Mouse (Mus musculus) layer of hippocampus, adult 9-11 months (tissue): ENCODE data around the gene Cpsf6.

ENCODE experiments used
- DNase-seq: peaks from one replicate; pipeline ENCODE4 v3.0.0; 2022

The Cpsf6 gene

DNA sequence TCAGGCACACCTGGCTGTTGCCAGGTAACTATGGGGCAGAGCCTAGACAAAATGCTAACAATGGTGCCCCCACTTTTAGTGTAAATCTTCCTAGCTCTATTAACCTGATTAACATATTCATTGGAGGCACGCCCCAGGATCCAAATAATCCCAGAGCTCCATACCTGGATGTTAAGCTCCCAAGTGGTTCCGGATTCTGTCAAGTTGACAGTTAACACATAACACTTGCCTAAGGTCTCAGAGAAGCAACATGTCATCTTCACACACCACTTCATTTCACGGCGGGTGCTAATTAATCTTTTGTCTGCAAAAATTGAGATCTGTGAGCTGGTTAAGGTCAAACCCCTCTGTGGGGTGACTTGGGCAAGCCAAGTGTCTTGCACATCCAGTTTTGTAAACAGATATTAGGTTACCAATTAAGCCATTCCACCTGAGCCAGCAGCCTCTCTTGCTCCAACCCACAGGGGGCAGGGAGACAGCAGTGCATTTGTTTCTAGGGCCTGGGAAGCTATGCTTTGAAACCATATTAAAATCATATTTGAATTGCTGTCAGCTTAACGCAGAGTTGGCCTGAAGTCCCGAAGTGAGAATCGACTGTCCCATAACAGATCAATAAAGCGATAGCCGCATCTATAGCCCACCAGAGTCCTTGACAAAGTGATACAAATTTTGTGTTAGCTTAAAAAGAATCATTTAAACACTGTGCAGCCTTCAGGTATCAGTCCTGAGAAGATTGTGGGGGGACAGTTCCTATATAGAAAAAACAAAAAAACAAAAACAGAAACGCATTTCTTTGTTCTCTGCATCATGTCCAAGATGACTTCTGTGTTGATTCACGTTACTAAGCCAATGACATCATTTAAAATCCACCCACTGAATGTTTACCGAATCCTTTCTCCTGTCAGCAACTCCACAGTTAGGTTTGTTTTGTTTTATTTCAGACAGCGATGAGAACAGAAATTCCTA, 34.0 kb upstream of the Cpsf6 start:
- no peak for DNase-seq

DNA sequence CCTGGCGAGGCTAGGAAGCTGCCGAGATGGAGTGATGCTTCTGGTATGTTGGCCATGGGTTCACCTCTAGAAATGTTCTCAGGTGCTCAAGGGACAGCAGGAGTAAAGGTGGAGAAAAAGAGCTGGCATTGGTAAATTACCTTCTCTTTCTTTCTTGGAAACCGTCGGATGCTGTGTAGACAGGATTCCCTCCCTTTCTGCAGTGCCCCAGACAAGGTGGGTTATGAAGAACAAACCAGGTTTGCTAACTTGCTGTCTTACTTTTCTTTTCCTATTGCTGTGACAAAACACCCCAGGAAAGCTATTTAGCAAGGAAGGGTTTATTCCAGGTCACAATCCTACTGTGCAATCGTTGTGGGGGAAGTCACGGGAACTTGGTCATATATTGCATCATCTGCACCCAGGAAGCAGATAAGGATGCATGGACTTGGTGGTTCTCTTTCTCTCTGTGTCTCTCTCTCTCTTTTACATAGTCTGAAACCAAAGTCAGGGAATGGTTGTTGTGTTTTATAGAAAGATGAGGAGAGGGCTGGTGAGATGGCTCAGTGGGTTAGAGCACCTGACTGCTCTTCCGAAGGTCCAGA, 32.8 kb upstream of the Cpsf6 start:
- DNase-seq = no peak

DNA sequence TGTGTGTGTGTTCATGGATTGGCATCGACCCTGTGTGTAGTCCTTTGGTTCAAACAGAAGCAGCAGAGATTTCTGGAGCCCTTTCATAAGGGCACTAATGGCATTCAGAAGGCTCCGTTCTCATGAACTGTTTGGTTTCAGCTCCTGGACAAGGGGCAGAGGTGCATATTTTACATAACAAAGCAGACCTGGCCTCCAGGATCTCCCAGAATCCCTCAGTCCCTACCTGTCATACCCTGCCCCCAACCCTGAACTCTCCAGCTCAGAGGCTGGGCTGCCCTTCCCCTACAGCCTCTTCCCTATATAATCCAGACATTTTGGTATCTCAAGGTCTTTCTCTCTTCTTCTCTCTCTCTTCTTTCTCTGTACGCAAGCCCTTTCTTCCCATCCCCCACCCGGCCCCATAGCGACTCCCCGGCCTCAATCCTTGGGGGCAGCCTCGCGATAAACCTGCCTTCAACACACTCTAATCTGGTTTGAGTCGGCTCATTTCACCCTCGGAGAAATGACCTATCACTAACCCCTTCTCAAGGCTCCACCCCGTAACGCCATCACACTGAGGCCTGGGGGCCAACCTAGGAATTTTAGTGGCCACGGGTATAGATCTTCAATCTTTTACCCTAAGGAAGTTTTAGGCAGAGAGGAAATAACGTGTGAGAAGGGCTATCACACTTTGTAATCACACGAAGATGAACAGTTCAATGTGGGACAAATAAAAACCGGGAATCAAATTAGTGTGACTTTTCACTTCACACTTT, 32.1 kb upstream of the Cpsf6 start:
- DNase-seq = no peak

DNA sequence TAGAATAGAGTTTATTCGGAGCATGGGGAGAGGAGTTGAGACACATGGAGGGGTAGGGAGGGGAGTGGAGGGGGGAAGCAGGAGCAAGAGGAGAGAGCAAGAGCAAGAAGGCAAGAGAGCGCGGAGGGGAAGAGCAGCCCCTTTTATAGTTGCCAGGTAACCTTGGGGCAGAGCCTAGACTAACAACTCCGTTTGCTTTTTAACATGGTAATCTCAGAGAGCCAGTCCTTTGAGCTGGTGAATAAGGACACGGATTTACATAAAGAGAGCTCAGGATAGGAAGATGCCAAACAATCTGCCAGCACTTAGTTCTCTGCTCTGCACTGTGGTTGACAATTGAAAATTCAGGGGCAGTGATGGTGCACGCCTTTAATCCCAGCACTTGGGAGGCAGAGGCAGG, 31.3 kb upstream of the Cpsf6 start:
- DNase-seq = no peak

DNA sequence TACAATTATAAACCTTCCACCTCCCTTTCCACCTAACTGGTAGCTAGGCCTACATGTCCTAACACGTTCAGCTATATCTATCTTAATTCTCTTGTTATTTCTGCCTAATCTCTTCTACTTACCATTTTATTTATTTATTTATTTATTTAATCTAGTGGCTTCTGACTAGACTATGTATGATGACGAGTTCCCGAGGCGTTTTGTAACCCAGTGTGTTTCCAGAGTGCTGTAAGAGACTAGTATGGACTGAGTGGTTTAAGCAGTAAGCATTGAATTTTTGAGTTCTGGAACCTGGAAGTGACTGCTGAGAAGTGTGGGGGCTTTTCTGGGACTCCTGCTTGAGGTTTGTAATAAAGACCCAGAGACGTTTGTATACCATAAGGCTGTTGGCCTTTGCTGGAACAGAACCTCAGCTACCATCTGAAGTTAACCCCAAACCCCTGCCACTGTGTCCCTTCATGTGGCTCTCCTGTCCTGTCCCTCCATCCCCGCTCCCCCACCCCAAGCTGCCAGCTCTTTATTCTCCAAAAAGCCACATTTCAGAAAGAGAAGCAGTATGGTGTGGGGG, 30.8 kb upstream of the Cpsf6 start:
- DNase-seq = no peak

DNA sequence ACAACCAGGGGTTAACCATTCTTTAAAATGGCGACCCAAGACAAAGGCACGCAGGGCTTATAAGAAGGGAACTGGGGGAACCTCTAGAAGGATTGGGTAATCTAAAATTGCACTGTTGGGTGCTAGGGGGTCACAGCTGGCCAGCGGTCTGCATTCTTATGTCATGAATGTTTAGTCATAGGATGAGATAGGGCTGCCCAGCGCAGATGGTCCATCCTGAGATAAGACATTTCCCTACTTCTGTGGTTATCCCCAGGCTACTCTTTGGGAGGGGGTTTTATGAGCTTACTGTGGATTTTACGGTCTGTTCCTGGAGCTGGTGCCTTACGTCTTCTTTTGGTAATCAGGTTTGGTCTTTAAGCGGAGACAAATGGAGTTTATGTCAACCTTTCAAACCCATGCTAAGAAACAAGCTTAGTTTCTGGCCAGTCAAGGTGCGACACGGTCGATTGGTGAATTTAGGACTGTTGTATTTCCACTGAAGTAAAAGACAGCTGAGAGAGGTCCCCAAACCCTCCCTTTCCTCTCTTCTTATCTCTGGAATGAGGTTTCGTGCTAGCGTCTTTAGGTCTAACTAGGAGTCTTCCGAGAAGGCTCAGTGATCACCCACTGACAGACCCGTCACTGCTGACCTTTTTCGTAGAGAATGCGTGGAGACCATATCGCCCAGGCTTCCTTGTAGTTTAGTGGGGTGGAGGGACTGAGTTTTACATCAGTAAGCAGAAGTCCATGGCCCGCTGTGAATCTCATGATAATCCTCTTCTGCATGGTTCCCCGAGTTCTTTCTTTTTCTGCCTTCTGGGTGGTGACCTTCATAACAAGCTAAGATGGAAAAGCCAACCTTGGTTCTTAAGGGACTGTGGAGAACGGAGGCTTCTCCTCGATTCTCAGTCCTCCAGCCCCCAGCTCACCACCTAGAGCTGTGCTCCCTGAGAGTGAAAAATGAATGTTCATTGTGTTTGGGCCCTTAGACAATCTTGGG, 29.8 kb upstream of the Cpsf6 start:
- no peak for DNase-seq

DNA sequence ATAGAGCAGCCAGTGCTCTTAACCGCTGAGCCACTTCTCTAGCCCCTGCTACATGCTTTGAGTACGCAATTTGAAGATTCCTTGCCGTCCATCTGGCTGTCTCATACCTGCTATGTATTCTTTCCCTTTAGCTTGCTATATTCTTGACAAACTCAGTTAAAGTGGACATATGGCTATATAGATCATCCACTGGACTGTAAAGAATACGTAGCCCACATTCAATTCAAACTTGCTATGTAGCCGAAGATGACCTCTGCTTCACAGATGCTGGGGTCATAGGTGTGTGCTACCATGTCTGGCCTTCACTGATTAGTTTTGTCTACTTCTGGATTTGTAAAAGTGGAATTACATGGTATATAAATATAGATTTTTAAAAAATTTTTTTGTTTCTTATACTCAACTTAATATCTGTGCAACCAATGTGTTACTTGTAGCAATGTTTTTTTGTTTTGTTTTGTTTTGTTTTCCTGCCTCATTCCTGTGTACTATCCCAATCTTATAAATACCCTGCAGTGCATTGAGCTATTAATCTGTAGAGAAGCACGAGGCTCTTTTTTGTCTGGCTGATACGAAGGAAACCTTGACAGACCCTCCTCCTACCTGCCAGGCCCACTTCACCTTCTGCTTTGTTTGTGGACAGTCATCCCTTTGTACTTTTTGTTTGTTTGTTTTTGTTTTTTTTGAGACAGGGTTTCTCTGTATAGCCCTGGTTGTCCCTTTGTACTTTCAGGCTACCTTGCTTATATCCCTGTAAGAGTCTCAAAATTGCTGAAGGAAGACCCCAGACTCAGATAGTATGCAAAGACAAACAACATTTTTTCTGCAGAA, 28.9 kb upstream of the Cpsf6 start:
- DNase-seq = no peak

DNA sequence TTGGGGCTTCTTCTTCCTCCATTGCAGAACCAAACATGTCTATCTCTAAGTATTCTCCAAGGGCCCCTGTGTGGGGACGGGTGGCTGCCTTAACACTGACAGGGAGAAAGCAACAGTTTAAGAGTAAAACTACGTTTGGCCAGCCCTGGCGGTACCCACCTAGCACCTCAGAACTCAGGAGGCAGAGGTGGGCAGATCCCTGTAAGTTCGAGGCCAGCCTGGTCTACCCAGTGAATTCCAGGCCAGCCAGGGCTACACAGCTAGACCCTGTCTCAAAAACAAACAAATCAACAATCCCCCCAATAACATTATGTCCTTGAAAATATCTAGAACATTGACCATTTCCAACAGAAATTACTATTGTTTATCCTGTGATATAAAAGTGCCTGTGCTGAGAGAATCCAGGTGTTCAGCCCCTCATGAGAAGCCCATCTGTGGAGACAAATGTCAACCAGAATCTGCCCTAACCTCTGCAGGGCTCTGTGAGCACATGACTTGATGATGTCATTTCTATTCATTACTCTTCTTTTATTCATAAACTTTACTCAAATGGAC, 28.0 kb upstream of the Cpsf6 start:
- DNase-seq = no peak

DNA sequence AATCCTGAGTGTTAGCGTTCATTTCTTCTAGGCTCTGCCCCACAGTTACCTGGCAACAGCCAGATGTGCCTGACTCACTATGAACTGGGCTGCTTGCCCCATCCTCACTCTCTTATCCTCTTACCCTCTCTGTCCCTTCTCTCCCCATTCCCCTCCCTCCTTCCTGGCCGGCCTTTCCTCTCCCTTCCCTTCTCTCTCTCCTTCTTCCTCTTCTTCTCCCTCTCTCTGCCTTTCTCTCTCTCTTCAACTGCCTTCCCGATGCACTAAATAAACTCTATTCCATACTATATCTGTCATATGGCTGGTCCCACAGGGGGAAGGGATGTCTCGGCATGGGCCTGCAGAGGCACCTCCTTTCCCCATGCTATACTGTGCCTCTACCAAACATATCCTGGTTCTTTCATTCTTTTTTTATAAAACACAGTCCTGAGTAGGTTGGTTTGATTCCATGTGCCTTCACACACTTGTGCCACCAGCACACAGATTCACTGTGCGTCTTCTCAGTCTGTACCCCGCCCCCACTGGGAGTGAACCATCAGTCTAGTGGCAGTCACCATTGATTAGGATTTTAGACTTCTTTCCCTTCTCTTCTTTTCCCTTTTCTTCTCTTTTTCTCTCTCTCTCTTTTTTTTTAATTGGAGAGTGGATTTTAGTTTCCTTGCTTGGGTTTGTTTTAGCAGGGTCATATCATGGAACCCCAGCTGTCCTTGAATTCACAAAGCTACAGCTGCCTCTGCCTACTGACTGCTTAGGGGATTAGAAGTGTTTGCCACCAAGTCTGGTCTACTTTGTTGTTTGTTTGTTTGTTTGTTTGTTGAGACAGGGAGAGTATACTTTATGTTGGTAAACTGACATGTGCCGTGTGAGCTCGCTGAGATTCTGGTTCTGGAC, 27.3 kb upstream of the Cpsf6 start:
- DNase-seq = no peak

DNA sequence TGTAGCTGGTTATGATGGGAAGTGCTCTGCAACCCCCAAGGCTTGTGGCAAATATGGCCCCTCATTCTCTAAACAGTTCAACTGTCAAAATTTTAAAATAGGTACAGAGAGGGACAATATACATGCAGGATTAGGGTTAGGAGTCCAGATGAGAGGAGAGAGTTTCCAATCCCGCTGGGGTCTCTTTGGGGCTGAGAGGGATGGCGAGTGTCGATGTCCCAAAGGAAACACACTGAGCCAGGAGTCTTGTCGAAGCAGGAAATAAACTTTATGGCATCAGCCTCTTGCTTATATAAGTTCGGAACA, 26.4 kb upstream of the Cpsf6 start:
- no peak for DNase-seq

DNA sequence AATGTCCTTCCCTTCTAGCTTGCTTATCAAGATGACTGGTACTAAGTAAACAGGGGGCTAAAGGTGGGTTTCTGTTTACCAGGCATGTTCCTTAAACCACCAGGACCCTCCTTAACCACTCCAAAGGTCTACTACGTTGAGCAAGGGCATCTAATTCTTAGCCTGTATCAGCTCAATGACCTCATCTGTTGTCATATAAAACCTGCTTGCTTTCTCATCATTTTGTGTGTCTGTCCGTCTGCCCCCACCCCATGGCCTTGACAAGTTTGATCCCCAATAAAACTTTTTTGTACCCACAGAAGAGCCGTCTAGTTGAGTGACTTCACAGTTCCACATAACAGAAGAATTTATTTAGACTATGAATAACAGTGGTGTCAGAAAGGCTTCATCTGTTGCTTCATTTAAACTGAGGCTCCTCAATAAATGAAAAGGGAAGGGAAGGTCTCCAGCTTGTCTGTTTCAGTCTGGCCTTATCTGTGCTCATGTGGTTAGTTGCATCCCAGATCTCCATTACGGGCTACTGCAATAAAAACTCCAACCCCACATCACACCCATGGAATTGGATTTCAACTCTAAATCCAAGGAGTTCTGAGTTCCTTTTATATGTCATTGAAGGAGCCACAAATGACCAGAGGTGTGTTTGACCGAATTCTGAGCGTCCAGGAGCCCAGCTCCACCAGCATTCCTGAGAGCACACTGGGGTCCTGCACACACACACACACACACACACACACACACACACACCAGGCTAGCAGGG, 25.9 kb upstream of the Cpsf6 start:
- DNase-seq = no peak

DNA sequence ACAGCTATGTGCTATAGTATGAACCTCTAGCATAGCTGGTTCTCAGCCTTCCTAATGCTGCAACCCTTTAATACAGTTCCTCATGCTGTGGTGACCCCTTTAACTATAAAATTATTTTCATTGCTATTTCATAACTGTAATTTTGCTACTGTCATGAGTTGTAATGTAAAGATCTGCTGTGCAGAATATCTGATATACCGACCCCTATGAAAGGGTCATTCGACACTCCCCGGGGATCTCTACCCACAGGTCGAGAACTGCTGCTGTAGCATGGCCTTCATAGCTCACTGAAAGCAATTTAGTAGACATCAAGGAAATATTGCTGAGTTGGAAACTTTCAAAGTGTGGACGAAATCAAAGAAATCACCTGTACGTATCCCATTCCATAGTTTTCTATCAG, 24.6 kb upstream of the Cpsf6 start:
- no peak for DNase-seq

DNA sequence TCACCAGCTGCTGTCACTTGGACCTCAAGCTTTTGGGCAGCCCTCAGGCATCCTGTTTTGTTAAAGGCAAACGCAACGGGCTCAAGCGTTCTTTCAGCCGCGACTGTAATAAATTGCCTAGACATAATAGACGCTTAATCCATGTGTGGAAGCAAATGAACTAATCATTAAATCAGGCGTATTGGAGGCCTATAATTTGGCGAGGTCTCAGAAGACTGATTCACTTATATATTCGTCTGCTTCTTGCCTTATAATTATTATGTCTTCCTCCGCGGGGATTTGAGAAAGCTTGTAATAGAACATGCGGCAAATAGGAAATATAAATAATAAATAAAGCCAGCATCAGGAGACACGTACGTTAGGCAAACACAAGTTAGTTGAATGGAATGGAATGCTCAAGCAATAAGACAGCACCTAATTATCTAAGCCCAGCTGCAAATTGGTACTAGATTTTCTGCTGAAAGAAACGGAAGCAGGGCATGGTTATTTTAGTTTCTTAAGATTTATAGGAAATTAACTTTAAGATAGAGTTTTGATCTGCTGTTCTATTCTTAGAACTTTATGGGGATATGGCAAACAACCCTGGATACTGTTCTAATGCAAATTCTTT, 23.6 kb upstream of the Cpsf6 start:
- DNase-seq = no peak

DNA sequence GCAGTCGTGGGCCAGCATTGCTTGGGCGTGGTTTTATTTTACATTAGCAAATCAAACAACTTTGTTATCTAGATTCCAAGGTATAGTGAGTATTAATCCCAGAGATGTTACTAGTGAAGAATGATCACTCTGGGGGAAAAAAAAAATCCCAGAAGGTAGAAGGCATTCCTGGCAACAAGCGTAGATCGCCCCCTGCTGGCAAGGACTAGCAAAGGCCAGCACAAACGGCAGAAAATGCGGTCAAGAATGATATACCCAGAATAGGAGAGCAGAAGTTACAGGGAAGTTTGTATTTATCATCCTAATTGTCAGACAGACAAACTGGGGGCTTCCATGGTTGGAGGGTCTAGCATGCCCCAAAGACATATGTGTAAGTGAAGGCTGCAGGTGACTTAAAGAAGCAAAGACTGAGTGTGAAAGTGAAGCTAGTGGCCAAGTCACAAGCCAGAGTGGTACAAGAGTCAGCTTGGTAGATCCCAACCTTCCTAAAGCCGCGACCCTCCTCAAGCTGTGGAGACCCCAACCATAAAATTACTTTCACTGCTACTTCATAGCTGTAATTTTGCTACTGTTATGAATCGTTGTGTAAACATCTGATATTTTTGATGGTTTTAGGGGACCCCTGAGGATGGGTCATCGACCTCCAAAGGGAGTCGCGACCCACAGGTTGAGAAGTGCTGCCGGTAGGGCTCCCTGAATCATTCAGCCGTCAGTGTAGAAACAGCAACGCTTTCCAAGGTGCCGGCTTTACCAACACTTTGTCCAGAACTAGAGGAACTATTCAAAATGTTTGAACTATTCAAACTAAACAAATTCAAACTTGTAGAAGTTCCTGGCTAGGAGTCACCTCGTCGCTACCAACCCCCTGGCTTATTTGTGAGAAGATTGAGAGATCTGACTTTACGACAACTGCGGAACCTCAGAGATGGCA, 22.9 kb upstream of the Cpsf6 start:
- DNase-seq = no peak

DNA sequence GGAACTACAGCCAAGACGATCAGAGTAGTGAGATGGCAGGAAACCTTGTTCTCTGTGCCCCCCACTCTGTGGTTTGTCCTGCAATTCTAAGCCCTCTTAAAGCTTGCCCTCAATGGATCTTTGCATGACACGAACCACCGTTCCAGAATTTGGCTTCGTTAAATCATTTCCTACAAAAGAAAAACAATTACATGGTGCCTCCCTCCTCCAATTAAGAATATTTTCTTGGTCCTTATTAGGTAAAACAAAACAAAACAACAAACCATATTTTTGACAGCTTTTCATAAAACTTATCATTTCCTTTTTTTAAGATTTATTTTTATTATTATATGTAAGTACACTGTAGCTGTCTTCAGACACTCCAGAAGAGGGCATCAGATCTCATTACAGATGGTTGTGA, 21.5 kb upstream of the Cpsf6 start:
- DNase-seq = no peak

DNA sequence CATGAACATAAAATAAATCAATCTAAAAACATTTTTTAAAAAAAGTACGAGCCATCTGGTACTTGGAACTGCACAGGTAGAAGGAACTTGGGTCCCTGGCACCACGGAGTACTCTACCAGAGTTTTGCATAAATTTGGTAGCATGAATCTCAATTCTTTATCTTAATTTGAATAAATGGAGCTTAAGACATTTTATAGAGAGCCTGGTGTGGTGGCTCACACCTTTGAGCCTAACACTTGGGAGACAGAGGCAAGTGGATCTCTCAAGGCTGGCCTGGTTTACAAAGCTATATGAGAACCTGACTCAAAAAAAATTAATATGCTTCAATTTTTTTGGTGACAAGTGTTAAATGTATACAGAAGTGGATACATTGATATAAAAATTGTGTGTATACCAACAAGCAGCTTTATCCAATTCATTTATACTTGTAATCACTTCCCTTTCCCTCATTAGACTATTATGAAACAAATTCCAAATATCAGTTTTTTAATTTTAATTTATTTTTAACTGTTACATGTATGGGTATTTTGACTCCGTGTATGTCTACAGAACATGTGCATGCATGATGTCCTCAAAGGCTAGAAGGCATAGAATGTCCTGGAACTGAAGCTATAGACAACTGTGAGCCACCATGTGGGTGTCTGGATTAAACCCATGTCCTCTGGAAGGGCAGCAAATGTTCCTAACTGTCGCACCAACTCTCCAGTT, 20.6 kb upstream of the Cpsf6 start:
- no peak for DNase-seq

DNA sequence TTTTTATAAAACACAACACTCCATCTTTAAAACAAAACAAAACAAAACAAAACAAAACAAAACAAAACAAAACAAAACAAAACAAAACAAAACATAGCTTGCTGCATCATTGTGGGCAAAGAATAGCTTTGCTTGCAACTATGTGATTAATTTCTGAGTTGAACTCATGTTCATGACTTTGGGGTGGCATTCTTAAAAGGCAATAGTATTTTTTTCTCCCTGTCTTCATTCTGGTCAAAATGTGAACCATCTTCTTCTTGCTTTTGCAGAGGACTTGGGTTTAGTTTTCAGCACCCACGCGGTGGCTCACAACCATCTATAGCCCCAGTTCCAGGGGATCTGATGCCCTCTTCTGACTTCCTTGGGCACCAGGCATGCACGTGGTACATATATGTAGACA, 20.0 kb upstream of the Cpsf6 start:
- no peak for DNase-seq
